Mouse (Mus musculus): ENCODE data around the gene S1pr4.

- TF ChIP-seq CTCF (IDR thresholded peaks at IDR 0.05; ENCODE audit: insufficient read depth, low read depth, low read length) (no peak), POLR2A (IDR thresholded peaks at IDR 0.05; ENCODE audit: insufficient read depth, low read depth, low read length) (no peak)
These were observed 34.9 kb upstream of the S1pr4 start for GRCm38 (mm10) chr10:81534826-81535225.
